Mouse (Mus musculus) left cerebral cortex, postnatal 25 days (tissue): ENCODE measurements around the gene Map2k4. TPM values are rescaled to one million over a fixed set of nuclear protein-coding genes. Genes with fewer than 3 reads are reported as not detected.

Experiments
- microRNA-seq, 2 experiments: library from miRNA; unstranded; fragments of <30 nt; microRNA quantifications; one replicate each; pipeline ENCODE4 v1.2.0; 2022
- total RNA-seq, 2 experiments: library from RNA; stranded (reverse); gene quantifications; 2 replicates each; pipeline ENCODE4 v1.2.3; 2021

Map2k4 gene
- total RNA-seq, 2 experiments from 2014 or later: 192 to 196 TPM

Small RNA genes within 50 kb of the gene (microRNA-seq; reads per million reads assigned to microRNA genes)
- gene Mir744: 38,161 to 50,005 reads per million in 2 experiments

Other genes starting within 250 kb of the Map2k4 start
- gene Zkscan6, start 18.9 kb upstream of the Map2k4 start, total RNA-seq: 10 to 100 TPM; 12.6 to 13.0 TPM